Mouse (Mus musculus) hindbrain, embryonic 13.5 days (tissue): ENCODE measurements around the gene Dlgap1. TPM values are rescaled to one million over a fixed set of nuclear protein-coding genes. Genes with fewer than 3 reads are reported as not detected.

ENCODE experiments used
- ATAC-seq: fragments of 200-750 bp; cut with Nextera tagmentation; 2 replicates; pipeline ENCODE4 v1.8.0; 2017; ENCODE audit warnings: moderate TSS enrichment; ENCODE audit not compliant: low FRiP score
- H3K27ac ChIP-seq: fragments of 300-500 bp; sonication (generic); 2 replicates; pipeline ENCODE4 v1.5.1; 2015; ENCODE audit warnings: inconsistent platforms, mild to moderate bottlenecking, moderate library complexity
- H3K27me3 ChIP-seq: fragments of 300-500 bp; sonication (generic); 2 replicates; pipeline ENCODE4 v1.6.1; 2015; ENCODE audit warnings: mild to moderate bottlenecking, inconsistent platforms
- H3K36me3 ChIP-seq: fragments of 300-500 bp; sonication (generic); 2 replicates; pipeline ENCODE4 v1.6.1; 2015; ENCODE audit warnings: mild to moderate bottlenecking, inconsistent platforms
- H3K4me1 ChIP-seq: fragments of 300-500 bp; sonication (generic); replicated peaks from 2 replicates; pipeline ENCODE4 v1.6.1; 2015; ENCODE audit warnings: inconsistent platforms
- H3K4me2 ChIP-seq: fragments of 300-500 bp; sonication (generic); 2 replicates; pipeline ENCODE4 v1.6.1; 2015; ENCODE audit warnings: inconsistent platforms, mild to moderate bottlenecking, moderate library complexity
- H3K4me3 ChIP-seq: fragments of 300-500 bp; sonication (generic); 2 replicates; pipeline ENCODE4 v1.5.1; 2015; ENCODE audit warnings: mild to moderate bottlenecking, inconsistent platforms
- H3K9ac ChIP-seq: fragments of 300-500 bp; sonication (generic); 2 replicates; pipeline ENCODE4 v1.6.1; 2015; ENCODE audit warnings: mild to moderate bottlenecking, inconsistent platforms
- H3K9me3 ChIP-seq: fragments of 300-500 bp; sonication (generic); 2 replicates; pipeline ENCODE4 v1.6.1; 2016; ENCODE audit warnings: inconsistent platforms
- WGBS: fragments of 180-500 bp; shearing (Covaris S2); methylation state at CpG from one replicate; pipeline ENCODE4 v1.1.7; 2015; 5-methylcytosine and 5-hydroxymethylcytosine counted together
- polyA plus RNA-seq: library from polyadenylated mRNA; unstranded; fragments of >200 nt; fragmentation: Nextera tagmentation; extraction: Ambion mirVana; gene quantifications from 2 replicates; pipeline ENCODE4 v1.2.1, GENCODE M21; 2015

Dlgap1 gene
- polyA plus RNA-seq, 1 experiment from 2014 or later, result 15.7 TPM

DNA sequence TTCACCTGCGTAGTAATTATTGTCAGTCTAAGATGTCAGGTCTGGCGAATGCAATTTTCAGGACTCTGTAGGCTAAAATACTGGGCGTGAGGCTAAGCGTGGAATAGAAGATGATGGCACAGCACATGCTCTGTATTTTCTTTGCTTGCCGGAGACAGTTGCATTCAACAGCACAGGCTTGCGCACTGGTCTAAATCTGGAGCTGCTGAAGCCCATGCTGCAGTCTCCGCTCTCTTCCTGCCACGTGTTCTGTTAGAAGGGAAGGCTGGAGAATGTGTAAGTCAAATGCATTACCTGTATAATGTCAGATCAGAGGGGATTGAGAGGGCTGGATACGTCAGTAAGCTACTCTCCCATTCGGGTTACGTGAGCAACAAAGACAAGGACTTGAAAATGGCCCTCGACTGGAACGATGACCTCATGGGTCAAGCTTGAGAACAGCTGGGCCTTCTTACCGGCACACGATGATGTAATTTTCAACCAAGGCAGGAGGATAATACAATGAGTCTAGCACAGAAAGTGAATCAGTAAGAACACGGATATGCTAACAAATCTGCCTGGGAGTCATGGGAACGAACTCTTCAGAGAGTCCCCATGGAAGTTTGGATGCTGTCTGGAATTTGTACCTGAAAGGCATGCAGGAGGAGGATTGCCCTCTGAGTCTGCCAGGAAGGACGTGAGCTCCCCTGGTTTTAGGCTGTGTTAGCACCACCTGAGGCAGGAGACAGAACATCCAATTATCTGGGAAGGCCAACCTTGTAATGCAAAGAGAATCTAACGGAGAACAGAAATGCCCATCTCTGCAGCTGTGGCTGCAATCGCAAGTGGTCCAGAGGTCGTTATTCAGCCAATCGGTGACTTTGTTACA lies 339.7 kb downstream of the Dlgap1 start:
- Histone ChIP-seq H3K9ac (no peak overlapping the region), H3K4me1 (0 out of 2 replicates have a peak, but pooled peaks cover 6% of the 10 kb centered on the region), H3K36me3 (no peaks in the 10 kb centered on the region), H3K27me3 (no peaks in the 10 kb centered on the region), H3K9me3 (no peaks in the 10 kb centered on the region), H3K27ac (0 out of 2 replicates have a peak overlapping the region, but pooled peaks have one; percentile 10), H3K4me2 (no peak overlapping the region), H3K4me3 (no peak overlapping the region)
- peak; percentile 52; the same call in 1 of the 2 replicates for ATAC-seq
- 73% methylated on average over 22 of the region's 22 CpGs for WGBS

DNA sequence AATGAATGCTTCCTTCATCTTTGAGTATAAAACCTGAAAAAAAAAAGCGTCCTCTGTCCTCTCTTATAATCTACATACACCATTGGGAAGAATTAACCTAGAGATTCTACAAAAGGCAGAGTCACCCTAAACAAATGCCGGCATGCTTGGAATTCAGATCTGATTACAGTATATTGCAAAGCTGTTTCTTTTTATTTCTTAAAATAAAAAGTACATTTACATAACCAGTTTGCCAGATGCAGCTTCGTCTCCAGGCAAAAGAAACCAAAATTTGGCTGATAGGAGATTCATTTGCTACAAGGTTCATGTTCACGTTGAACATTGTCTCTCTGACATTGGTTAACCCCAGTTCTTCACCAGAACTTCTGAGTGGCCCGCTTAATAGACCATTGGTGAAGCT lies 347.5 kb downstream of the Dlgap1 start:
- no peak for ATAC-seq
- H3K4me2 ChIP-seq, result no peak overlapping the region
- no peaks in the 10 kb centered on the region for H3K27me3 ChIP-seq
- WGBS, result 88% methylated on average over 5 of the region's 5 CpGs
- H3K27ac ChIP-seq, result no peak overlapping the region
- H3K9me3 ChIP-seq, result no peaks in the 10 kb centered on the region
- no peaks in the 10 kb centered on the region for H3K4me1 ChIP-seq
- no peak overlapping the region for H3K9ac ChIP-seq
- H3K4me3 ChIP-seq, result no peak overlapping the region
- H3K36me3 ChIP-seq, result no peaks in the 10 kb centered on the region

DNA sequence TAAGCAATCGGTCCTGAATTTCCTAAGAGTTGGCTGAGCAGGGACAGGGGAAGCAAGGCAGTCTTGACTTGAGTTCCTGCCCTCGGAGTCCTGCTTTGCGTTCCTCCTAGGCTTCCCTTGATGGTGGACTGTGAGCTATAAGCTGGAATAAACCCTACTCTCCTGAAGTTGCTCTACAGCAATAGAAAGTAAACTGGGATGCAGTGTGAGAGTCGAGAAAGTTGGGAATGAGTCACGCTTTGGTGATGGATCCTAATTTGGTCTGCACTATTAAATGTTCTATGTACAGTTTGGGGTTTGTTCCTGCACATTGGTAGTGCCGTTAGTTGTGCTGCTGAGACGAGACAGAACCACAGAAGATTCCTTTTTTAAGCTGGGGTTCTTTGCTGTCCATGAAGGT lies 348.9 kb downstream of the Dlgap1 start:
- Histone ChIP-seq H3K27me3 (no peaks in the 10 kb centered on the region), H3K9ac (no peak overlapping the region), H3K9me3 (no peaks in the 10 kb centered on the region), H3K36me3 (no peaks in the 10 kb centered on the region), H3K4me1 (no peaks in the 10 kb centered on the region), H3K27ac (no peak overlapping the region), H3K4me3 (no peak overlapping the region), H3K4me2 (no peak overlapping the region)
- 88% methylated on average over 7 of the region's 7 CpGs for WGBS
- ATAC-seq, result no peak

DNA sequence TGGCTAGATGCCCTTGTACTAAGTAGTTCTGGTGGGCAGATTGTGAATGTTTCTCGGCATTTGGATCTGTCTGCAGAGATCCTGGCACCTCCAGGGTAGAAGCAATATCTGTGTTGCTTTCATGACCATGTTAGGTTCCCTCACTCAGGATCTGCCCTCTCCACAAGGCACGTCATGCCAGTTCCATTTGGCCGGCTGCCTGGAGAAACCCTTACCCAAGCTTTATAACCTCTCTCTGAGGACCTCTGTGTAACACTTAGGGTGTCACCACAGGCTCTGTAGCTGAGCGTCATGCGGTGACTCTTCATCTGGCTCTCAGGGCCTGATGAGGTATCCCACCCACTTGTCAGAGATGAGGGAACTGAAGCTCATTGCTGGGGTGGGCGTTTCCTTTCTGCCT lies 353.1 kb downstream of the Dlgap1 start:
- H3K4me1 ChIP-seq, result no peaks in the 10 kb centered on the region
- H3K4me3 ChIP-seq, result no peak overlapping the region
- H3K9ac ChIP-seq, result no peak overlapping the region
- WGBS, result 92% methylated on average over 6 of the region's 6 CpGs
- H3K36me3 ChIP-seq, result no peaks in the 10 kb centered on the region
- H3K27me3 ChIP-seq, result no peaks in the 10 kb centered on the region
- no peak overlapping the region for H3K27ac ChIP-seq
- no peaks in the 10 kb centered on the region for H3K9me3 ChIP-seq
- ATAC-seq, result no peak
- no peak overlapping the region for H3K4me2 ChIP-seq

DNA sequence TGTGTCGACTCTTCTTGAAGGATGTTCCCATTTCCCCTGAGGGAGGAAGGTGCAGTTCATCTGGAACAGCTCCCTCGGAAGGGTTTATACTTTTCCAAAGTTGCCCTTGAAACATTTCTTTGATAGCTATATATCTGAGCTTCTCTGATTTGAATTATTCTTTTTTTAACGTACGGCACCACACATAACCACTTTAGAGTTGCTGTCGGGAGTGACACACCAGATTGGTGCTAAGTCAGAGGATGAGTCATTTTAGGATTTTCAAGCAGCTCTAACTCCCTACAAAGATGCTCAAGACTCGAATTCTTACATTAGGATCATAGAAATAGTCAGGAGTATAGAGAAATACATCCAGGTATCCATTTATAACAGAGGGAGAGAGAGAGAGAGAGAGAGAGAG lies 364.6 kb downstream of the Dlgap1 start:
- no peak overlapping the region for H3K27ac ChIP-seq
- 84% methylated on average over 6 of the region's 6 CpGs for WGBS
- no peak for ATAC-seq

DNA sequence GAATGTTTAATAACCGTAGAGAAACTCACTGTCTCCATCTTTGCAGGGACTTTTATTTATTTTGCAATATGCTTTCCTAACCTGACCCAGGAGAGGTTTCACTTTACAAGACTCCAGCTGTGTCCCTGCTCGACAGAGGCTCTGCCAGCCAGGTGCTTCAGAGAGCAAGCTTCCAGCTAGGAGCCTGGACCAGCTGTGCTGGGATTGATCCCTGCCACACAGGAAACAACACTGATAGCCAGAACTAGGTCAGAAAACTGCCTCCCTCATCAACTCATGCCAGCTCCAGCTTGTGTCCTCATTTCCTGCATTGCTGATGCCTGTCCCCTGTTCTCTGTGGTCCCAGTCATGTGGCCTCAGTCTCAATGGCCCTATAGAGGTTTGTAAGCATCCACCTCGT lies 365.3 kb downstream of the Dlgap1 start:
- WGBS, result 44% methylated on average over 3 of the region's 3 CpGs
- Histone ChIP-seq H3K4me2 (no peak overlapping the region), H3K9ac (no peak overlapping the region), H3K27me3 (no peaks in the 10 kb centered on the region), H3K9me3 (no peaks in the 10 kb centered on the region), H3K27ac (no peak overlapping the region), H3K36me3 (no peaks in the 10 kb centered on the region), H3K4me3 (no peak overlapping the region), H3K4me1 (0 out of 2 replicates have a peak, but pooled peaks cover 5% of the 10 kb centered on the region)
- no peak for ATAC-seq

More for the DNA sequence above, 364.6 kb downstream of the Dlgap1 start:
- Histone ChIP-seq H3K27me3 (no peaks in the 10 kb centered on the region), H3K4me1 (0 out of 2 replicates have a peak, but pooled peaks cover 5% of the 10 kb centered on the region), H3K36me3 (no peaks in the 10 kb centered on the region), H3K4me3 (no peak overlapping the region), H3K9me3 (no peaks in the 10 kb centered on the region), H3K9ac (no peak overlapping the region), H3K4me2 (no peak overlapping the region)

DNA sequence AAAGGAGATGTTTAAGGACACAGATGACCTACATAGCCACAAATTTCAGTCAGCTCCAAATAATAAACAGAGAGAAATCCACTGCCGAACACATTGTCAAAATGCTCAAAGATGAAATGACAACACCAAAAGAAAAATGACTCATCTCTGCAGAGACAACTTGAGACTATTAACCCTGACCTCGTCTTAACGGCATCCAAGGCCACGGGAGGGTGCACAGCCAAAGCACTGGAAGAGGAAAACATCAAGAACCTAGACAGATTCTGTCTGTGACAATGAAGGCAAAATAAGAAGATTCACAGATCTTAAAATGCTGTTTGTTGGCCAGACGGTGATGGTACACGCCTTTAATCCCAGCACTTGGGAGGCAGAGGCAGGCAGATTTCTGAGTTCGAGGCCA lies 370.9 kb downstream of the Dlgap1 start:
- Histone ChIP-seq H3K9ac (no peak overlapping the region), H3K9me3 (no peaks in the 10 kb centered on the region), H3K4me1 (no peaks in the 10 kb centered on the region), H3K27ac (no peak overlapping the region), H3K4me2 (no peak overlapping the region), H3K27me3 (no peaks in the 10 kb centered on the region), H3K36me3 (no peaks in the 10 kb centered on the region), H3K4me3 (no peak overlapping the region)
- WGBS, result 92% methylated on average over 7 of the region's 7 CpGs
- no peak for ATAC-seq

DNA sequence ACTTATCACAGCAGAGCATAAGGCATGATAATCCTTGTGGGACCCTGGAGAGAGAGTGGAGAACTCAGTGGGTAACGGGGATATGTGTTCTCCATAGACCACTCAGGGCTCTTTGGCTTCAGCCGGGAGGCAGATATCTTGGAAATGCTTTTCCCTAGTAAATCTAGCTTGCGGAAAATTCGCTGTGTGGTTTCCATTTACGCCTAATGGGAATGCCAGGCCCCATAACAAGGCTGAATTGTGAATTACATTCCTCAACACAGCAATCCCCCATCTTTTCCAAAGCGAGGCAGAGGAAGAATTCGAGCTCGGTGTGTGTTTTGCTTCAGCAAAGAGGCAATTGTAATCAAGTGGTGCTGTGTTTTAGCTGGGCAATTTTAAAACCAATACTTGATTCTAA lies 372.4 kb downstream of the Dlgap1 start:
- Histone ChIP-seq H3K36me3 (no peaks in the 10 kb centered on the region), H3K4me1 (no peaks in the 10 kb centered on the region), H3K9ac (no peak overlapping the region), H3K4me2 (no peak overlapping the region), H3K4me3 (no peak overlapping the region), H3K9me3 (no peaks in the 10 kb centered on the region), H3K27me3 (no peaks in the 10 kb centered on the region), H3K27ac (peak overlapping the region; percentile 23; the same call in 1 of the 2 replicates)
- ATAC-seq, result no peak
- 71% methylated on average over 8 of the region's 8 CpGs for WGBS

DNA sequence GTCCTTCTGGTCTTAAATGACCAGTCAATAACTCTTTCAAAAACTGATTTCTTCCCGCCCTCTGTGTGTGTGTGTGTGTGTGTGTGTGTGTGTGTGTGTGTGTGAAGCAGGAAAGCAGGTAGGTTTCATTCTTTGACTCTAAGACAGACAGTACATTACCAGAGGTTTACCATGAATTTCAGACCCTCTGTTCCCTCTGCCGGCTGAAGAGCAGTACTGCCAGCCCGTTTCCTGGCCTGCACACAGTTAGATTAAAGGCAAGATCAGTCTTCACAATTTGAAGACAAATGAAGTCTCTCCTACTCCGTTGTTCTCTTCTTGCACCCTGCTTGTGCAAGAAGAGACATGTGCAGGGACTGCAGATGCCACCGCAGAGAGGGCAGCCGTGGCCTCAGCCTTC lies 373.0 kb downstream of the Dlgap1 start:
- Histone ChIP-seq H3K36me3 (no peaks in the 10 kb centered on the region), H3K9me3 (no peaks in the 10 kb centered on the region), H3K27ac (no peak overlapping the region), H3K4me2 (no peak overlapping the region), H3K9ac (no peak overlapping the region), H3K4me1 (no peaks in the 10 kb centered on the region), H3K27me3 (no peaks in the 10 kb centered on the region), H3K4me3 (no peak overlapping the region)
- WGBS, result 77% methylated on average over 6 of the region's 6 CpGs
- no peak for ATAC-seq

DNA sequence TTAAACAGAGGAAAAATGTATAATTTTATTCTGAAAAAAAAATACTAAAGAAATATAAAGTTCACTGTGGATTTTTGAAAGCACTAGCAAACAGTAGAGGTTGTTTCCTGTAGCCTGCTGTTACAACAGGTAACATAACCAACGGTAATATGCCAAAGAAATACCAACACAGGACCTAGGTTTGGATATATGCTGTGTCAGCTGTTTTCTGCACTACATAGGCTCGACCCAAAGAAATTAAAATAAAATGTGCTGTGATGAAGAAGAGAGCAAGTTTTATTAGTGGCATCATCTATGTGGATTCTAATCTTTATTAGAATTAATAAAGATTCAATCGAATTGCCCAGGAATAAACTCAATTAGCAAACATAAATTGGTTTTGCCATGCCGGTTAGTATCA lies 378.5 kb downstream of the Dlgap1 start:
- Histone ChIP-seq H3K4me1 (no peaks in the 10 kb centered on the region), H3K9ac (no peak overlapping the region), H3K27ac (no peak overlapping the region), H3K36me3 (no peaks in the 10 kb centered on the region), H3K9me3 (no peaks in the 10 kb centered on the region), H3K4me3 (no peak overlapping the region), H3K4me2 (no peak overlapping the region), H3K27me3 (no peaks in the 10 kb centered on the region)
- WGBS, result 93% methylated on average over 4 of the region's 4 CpGs
- ATAC-seq, result no peak

DNA sequence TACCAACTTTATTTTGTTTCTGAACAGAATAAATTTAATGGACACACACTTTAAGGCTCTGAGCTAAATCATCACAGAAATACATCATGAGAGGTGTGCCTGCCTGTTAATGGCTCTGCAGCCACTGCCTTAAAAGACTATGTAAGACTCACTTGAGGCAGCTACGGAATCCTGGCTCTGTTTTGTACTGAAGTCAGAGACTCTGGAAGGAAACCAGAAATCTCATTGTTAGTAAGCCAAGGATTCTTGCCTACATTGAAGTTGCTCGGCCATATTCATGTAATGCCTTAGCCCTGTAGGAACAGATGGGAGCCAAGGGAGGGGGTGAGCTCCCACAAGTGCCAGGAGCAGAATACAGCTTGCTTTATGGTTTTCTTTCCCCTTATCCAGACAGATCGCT lies 394.7 kb downstream of the Dlgap1 start:
- 0 out of 2 replicates have a peak, but pooled peaks have one; percentile 39 for ATAC-seq
- Histone ChIP-seq H3K4me1 (no peaks in the 10 kb centered on the region), H3K27me3 (no peaks in the 10 kb centered on the region), H3K9me3 (no peaks in the 10 kb centered on the region), H3K36me3 (no peaks in the 10 kb centered on the region), H3K27ac (no peak overlapping the region), H3K4me2 (no peak overlapping the region), H3K4me3 (no peak overlapping the region), H3K9ac (no peak overlapping the region)
- 74% methylated on average over 3 of the region's 3 CpGs for WGBS

DNA sequence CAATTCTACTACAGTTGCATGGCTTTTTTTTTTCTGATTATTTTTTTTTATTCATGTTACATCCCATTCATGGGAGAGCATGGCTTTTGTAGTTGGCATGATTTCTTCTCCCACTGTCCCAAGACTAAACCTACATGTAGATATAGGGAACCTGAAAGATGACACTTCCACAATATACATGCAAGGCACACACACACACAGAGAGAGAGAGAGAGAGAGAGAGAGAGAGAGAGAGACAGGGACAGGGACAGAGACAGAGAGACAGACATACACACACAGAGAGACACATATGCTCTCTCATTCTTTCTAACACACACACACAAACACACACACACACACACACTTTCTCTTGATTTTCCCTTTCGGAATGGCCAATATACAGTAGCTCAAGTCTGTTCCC lies 395.1 kb downstream of the Dlgap1 start:
- no peak for ATAC-seq
- no peak overlapping the region for H3K27ac ChIP-seq
- no peaks in the 10 kb centered on the region for H3K27me3 ChIP-seq
- no peak overlapping the region for H3K4me2 ChIP-seq
- no peaks in the 10 kb centered on the region for H3K9me3 ChIP-seq
- 96% methylated on average over 1 of the region's 1 CpGs for WGBS
- no peak overlapping the region for H3K4me3 ChIP-seq
- no peak overlapping the region for H3K9ac ChIP-seq
- no peaks in the 10 kb centered on the region for H3K36me3 ChIP-seq
- H3K4me1 ChIP-seq, result no peaks in the 10 kb centered on the region

DNA sequence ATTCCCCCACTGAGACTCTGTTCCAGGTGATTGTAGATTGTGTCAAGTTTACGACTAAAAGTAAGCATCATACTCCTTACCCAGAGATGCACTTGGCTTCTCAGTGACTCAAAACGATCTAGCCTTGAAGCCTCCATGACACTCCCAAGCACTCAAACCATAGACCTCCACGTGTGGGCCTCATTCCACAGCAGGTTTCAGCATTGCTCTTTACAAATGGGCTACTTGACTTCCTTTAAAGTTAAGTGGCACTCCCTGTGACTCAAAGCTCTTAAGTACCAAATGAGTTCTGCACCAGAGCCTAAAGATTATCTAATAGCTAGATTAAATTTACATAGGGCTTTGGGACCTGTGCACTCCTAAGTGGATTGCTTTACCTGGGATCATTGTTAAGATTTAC lies 400.3 kb downstream of the Dlgap1 start:
- H3K9ac ChIP-seq, result no peak overlapping the region
- H3K27ac ChIP-seq, result no peak overlapping the region
- H3K4me2 ChIP-seq, result no peak overlapping the region
- H3K4me1 ChIP-seq, result no peaks in the 10 kb centered on the region
- WGBS, result 81% methylated on average over 3 of the region's 3 CpGs
- no peak overlapping the region for H3K4me3 ChIP-seq
- no peaks in the 10 kb centered on the region for H3K9me3 ChIP-seq
- H3K36me3 ChIP-seq, result no peaks in the 10 kb centered on the region
- ATAC-seq, result no peak
- H3K27me3 ChIP-seq, result no peaks in the 10 kb centered on the region
